Mouse (Mus musculus): ENCODE results near the gene Inpp4b.

Gene Inpp4b

GRCm38 (mm10) chr8:81707436-81707835 is 365.1 kb downstream of the Inpp4b start:
- no peak for DNase-seq (ENCODE audit: low spot score)

- DNase-seq (ENCODE audit: low spot score): no peak
These were observed 389.0 kb downstream of the Inpp4b start for GRCm38 (mm10) chr8:81731332-81731731.

- no peak for DNase-seq (ENCODE audit: low spot score)
These were observed 393.3 kb downstream of the Inpp4b start for GRCm38 (mm10) chr8:81735655-81736054.

- DNase-seq (ENCODE audit: low spot score): no peak
These were observed 393.7 kb downstream of the Inpp4b start for GRCm38 (mm10) chr8:81736103-81736502.

- DNase-seq (ENCODE audit: low spot score): no peak
These were observed 400.2 kb downstream of the Inpp4b start for GRCm38 (mm10) chr8:81742588-81742987.

- DNase-seq (ENCODE audit: low spot score): no peak
These were observed 400.7 kb downstream of the Inpp4b start for GRCm38 (mm10) chr8:81743040-81743439.

- no peak for DNase-seq (ENCODE audit: low spot score)
These were observed 403.1 kb downstream of the Inpp4b start for GRCm38 (mm10) chr8:81745439-81745838.

GRCm38 (mm10) chr8:81751159-81751558 is 408.8 kb downstream of the Inpp4b start:
- DNase-seq (ENCODE audit: low spot score): no peak

GRCm38 (mm10) chr8:81756663-81757062 is 414.3 kb downstream of the Inpp4b start:
- DNase-seq (ENCODE audit: low spot score): no peak

- DNase-seq (ENCODE audit: low spot score): no peak
These were observed 415.3 kb downstream of the Inpp4b start for GRCm38 (mm10) chr8:81757580-81758144.

GRCm38 (mm10) chr8:81761466-81761865 is 419.1 kb downstream of the Inpp4b start:
- no peak for DNase-seq (ENCODE audit: low spot score)

GRCm38 (mm10) chr8:81766033-81766432 is 423.7 kb downstream of the Inpp4b start:
- DNase-seq (ENCODE audit: low spot score): no peak

- no peak for DNase-seq (ENCODE audit: low spot score)
These were observed 425.3 kb downstream of the Inpp4b start for GRCm38 (mm10) chr8:81767411-81768312.

- DNase-seq (ENCODE audit: low spot score): no peak
These were observed 425.9 kb downstream of the Inpp4b start for GRCm38 (mm10) chr8:81768313-81768675.

- DNase-seq (ENCODE audit: low spot score): no peak
These were observed 426.5 kb downstream of the Inpp4b start for GRCm38 (mm10) chr8:81768731-81769445.

GRCm38 (mm10) chr8:81770603-81771276 is 428.4 kb downstream of the Inpp4b start:
- DNase-seq (ENCODE audit: low spot score): no peak

GRCm38 (mm10) chr8:81772855-81773254 is 430.5 kb downstream of the Inpp4b start:
- no peak for DNase-seq (ENCODE audit: low spot score)

- no peak for DNase-seq (ENCODE audit: low spot score)
These were observed 431.1 kb downstream of the Inpp4b start for GRCm38 (mm10) chr8:81773305-81773965.

GRCm38 (mm10) chr8:81774010-81774409 is 431.7 kb downstream of the Inpp4b start:
- no peak for DNase-seq (ENCODE audit: low spot score)

GRCm38 (mm10) chr8:81774454-81774853 is 432.1 kb downstream of the Inpp4b start:
- DNase-seq (ENCODE audit: low spot score): no peak

- no peak for DNase-seq (ENCODE audit: low spot score)
These were observed 434.3 kb downstream of the Inpp4b start for GRCm38 (mm10) chr8:81776516-81777237.
